8 mouse cellular contexts compared by ENCODE assay signal in the genomic region with DNA sequence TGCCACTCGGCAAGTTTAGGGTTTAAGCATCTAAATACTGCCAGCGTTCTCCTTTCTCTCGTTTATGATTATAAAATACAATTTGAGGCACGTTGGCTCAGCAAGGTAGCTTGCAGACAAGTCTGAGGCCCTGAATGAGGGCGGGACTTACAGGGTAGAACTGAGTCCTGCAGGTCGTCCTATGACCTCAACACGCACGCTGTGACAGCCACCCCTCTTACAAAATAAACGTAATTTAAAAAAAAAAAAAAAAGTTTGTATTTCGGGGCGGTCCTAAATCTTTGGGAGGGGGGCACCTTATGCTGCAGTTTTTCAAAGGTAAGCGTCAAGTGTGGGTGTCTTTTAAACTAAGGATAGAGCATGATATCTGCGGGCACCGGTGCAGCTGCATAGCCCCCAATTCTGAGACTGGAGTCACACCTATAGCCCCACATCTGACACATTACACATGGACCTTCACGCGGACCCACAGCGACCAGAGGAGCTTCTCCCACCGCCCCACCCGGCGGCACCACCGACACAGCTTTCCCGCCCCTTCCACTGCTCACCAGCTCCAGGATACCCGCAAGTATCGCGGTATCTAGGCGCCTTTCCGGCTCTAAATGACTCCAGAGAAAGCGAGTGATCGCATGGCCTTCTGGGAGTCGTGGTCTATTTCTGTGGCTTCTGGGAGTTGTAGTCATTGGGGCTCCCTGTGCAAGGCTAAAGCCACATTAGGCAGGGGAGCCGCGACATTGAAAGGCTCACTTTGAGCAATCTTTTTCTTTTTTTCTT. TPM values are rescaled to one million over a fixed set of nuclear protein-coding genes. Genes with fewer than 3 reads are reported as not detected.
DNase-seq lines count a peak whose midpoint lies in the region; ATAC-seq lines count a peak whose summit lies in the region.

A gene (minus strand): TSS at position 603 of the 774 bp plus-strand sequence.

- ATAC-seq in hindbrain, embryonic 12.5 days (ENCODE audit: low FRiP score): peak; percentile 94

- 4% methylated on average over 32 of the region's 32 CpGs for WGBS in hindbrain, embryonic 12.5 days

- H3K9ac ChIP-seq in hindbrain, embryonic 12.5 days: peak within 1 kb of the TSS; percentile 63

- no peaks in the 10 kb centered on the region for H3K9me3 ChIP-seq in hindbrain, embryonic 12.5 days (replicated peaks)

- peaks cover 15% of the 10 kb centered on the region for H3K36me3 ChIP-seq in hindbrain, embryonic 12.5 days

- no peaks in the 10 kb centered on the region for H3K27me3 ChIP-seq in hindbrain, embryonic 12.5 days

- peak within 1 kb of the TSS; percentile 47 for H3K4me3 ChIP-seq in hindbrain, embryonic 12.5 days

- peaks cover 5% of the 10 kb centered on the region for H3K4me1 ChIP-seq in hindbrain, embryonic 12.5 days

- peak; percentile 94 for DNase-seq in NIH3T3 (ENCODE audit: low read depth)
- DNase-seq in cerebellum, postnatal 10 days: peak; percentile 92 to 95
- peak; percentile 90 to 92 for DNase-seq in frontal cortex, postnatal 10 days (ENCODE audit: low spot score in 2 of 2)
- DNase-seq in layer of hippocampus, postnatal 14 days (ENCODE audit: low spot score in 2 of 2): peak; percentile 89 to 96
- peak; percentile 90 for DNase-seq in lung, postnatal 14 days
- peak; percentile 86 for DNase-seq in retina, adult 2 months (ENCODE audit: low read depth, low spot score)
- peak; percentile 87 to 94 for DNase-seq in thymus, postnatal 36 days

- peak within 1 kb of the TSS; percentile 58 for H3K4me2 ChIP-seq in hindbrain, embryonic 12.5 days (replicated peaks)

- H3K27ac ChIP-seq in hindbrain, embryonic 12.5 days: peak within 1 kb of the TSS; percentile 60; the same call in 1 of the 2 replicates

RNA-seq across cellular contexts. Expression of the gene that starts here (rescaled TPM):
- polyA plus RNA-seq in hindbrain, embryonic 12.5 days (2016; fragmentation: Nextera tagmentation; extraction: Ambion mirVana): 20.0 and 24.6 TPM in 2 replicates
- total RNA-seq in layer of hippocampus, postnatal 14 days (2021): 10 to 100 TPM; 14.3 to 15.6 TPM

Comparison
In these comparisons a context has a peak if more than half of its experiments do, and no peak if none do; other contexts are left out.
1. Peak in every context shown above with its lines: DNase-seq, ATAC-seq, H3K4me3 ChIP-seq and H3K27ac ChIP-seq.